27 mouse cellular contexts compared by ENCODE assay signal in genomic region chr9:21319503-21319902, GRCm38 (mm10). TPM values are rescaled to one million over a fixed set of nuclear protein-coding genes. Genes with fewer than 3 reads are reported as not detected.
DNase-seq lines count a peak whose midpoint lies in the region; ATAC-seq and TF ChIP-seq lines count a peak whose summit lies in the region.
"Had no signal": no experiment of that assay in that cellular context is flagged by ENCODE, and none has a peak within 500 bp of the region (broad histone marks: within the 10 kb centered on the region; RNA-seq: fewer than 3 reads in every experiment).

No protein-coding gene starts in this region.

- no peak for ATAC-seq in intestine, postnatal 0 days
- no peak for ATAC-seq in intestine, embryonic 16.5 days
- no peak for ATAC-seq in lung, postnatal 0 days
- ATAC-seq in stomach, postnatal 0 days (ENCODE audit: low FRiP score, low TSS enrichment), result no peak
- ATAC-seq: activated CD4-positive, CD25-positive, alpha-beta regulatory T cell, adult 4 months had no signal

- H3K27me3 ChIP-seq in intestine, postnatal 0 days (replicated peaks; ENCODE audit: control insufficient read depth, insufficient read depth, low read length), result no peaks in the 10 kb centered on the region
- no peaks in the 10 kb centered on the region for H3K27me3 ChIP-seq in intestine, embryonic 16.5 days (replicated peaks; ENCODE audit: control insufficient read depth, insufficient read depth, low read length)
- no peaks in the 10 kb centered on the region for H3K27me3 ChIP-seq in lung, postnatal 0 days (replicated peaks; ENCODE audit: insufficient read depth, low read length)
- H3K27me3 ChIP-seq in stomach, postnatal 0 days (ENCODE audit: control insufficient read depth, insufficient read depth, low read length), result no peaks in the 10 kb centered on the region
- H3K27me3 ChIP-seq in limb, embryonic 10.5 days (ENCODE audit: low read depth, poor library complexity, severe bottlenecking), result no peaks in the 10 kb centered on the region
- H3K27me3 ChIP-seq: embryonic facial prominence, embryonic 15.5 days; heart, embryonic 12.5 days; hindbrain, embryonic 15.5 days; intestine, embryonic 15.5 days; megakaryocyte, embryonic 14.5 days; midbrain, embryonic 13.5 days had no signal

- no peaks in the 10 kb centered on the region for H3K4me1 ChIP-seq in intestine, postnatal 0 days (replicated peaks; ENCODE audit: control insufficient read depth, insufficient read depth, low read length)
- peaks cover 13% of the 10 kb centered on the region for H3K4me1 ChIP-seq in intestine, embryonic 16.5 days (ENCODE audit: control insufficient read depth, insufficient read depth, low read length)
- peaks cover 3% of the 10 kb centered on the region; the same call in 1 of the 2 replicates for H3K4me1 ChIP-seq in lung, postnatal 0 days (ENCODE audit: insufficient read depth, low read depth, low read length)
- H3K4me1 ChIP-seq in lung, adult 2 months (ENCODE audit: control insufficient read depth, insufficient read depth, low read length), result peaks cover 5% of the 10 kb centered on the region
- H3K4me1 ChIP-seq in stomach, postnatal 0 days (replicated peaks; ENCODE audit: control insufficient read depth, insufficient read depth), result no peaks in the 10 kb centered on the region
- peaks cover 24% of the 10 kb centered on the region for H3K4me1 ChIP-seq in limb, embryonic 10.5 days

- no peak for DNase-seq in lung, postnatal 0 days (ENCODE audit: low spot score)
- DNase-seq in lung, adult 2 months, result no peak
- DNase-seq in NIH3T3 (ENCODE audit: low read depth), result peak; percentile 19
- no peak for DNase-seq in stomach, postnatal 0 days (ENCODE audit: low spot score)
- DNase-seq in limb, embryonic 10.5 days (ENCODE audit: low spot score), result no peak
- DNase-seq: adrenal gland, adult 2 months; B cell, adult 2 months; cerebellum, adult 2 months; cerebellum, postnatal 25 days; gastrocnemius, postnatal 36 days; heart, adult 18-20 months; kidney, adult 9 months; kidney, postnatal 25 days; lung, postnatal 4 days; thymus, postnatal 25 days had no signal

- no peak overlapping the region for H3K27ac ChIP-seq in intestine, postnatal 0 days (ENCODE audit: low read depth, low read length)
- no peak overlapping the region for H3K27ac ChIP-seq in intestine, embryonic 16.5 days (ENCODE audit: low read length)
- no peak overlapping the region for H3K27ac ChIP-seq in lung, postnatal 0 days (ENCODE audit: low read length)
- H3K27ac ChIP-seq in stomach, postnatal 0 days (replicated peaks), result no peak overlapping the region
- no peak overlapping the region for H3K27ac ChIP-seq in limb, embryonic 10.5 days
- H3K27ac ChIP-seq: forebrain, embryonic 12.5 days; hindbrain, embryonic 15.5 days; intestine, embryonic 15.5 days; midbrain, embryonic 13.5 days had no signal

- H3K9ac ChIP-seq in intestine, postnatal 0 days (ENCODE audit: low read depth, low read length), result no peak overlapping the region
- no peak overlapping the region for H3K9ac ChIP-seq in intestine, embryonic 16.5 days (ENCODE audit: low read depth, low read length)
- H3K9ac ChIP-seq in lung, postnatal 0 days (replicated peaks; ENCODE audit: low read depth), result no peak overlapping the region
- H3K9ac ChIP-seq in stomach, postnatal 0 days (ENCODE audit: low read length), result no peak overlapping the region
- H3K9ac ChIP-seq: embryonic facial prominence, embryonic 15.5 days; forebrain, embryonic 12.5 days; heart, embryonic 12.5 days; hindbrain, embryonic 15.5 days; intestine, embryonic 15.5 days; midbrain, embryonic 13.5 days had no signal

- H3K4me3 ChIP-seq in intestine, postnatal 0 days (ENCODE audit: low read depth, low read length), result no peak overlapping the region
- H3K4me3 ChIP-seq in intestine, embryonic 16.5 days (ENCODE audit: low read length), result no peak overlapping the region
- H3K4me3 ChIP-seq in lung, postnatal 0 days (ENCODE audit: low read depth, low read length), result no peak overlapping the region
- H3K4me3 ChIP-seq in lung, adult 2 months (replicated peaks; ENCODE audit: extremely low read depth, low read depth, low read length), result no peak overlapping the region
- H3K4me3 ChIP-seq in stomach, postnatal 0 days (ENCODE audit: low read depth, low read length), result no peak overlapping the region
- H3K4me3 ChIP-seq in limb, embryonic 10.5 days, result no peak overlapping the region

- no peaks in the 10 kb centered on the region for H3K9me3 ChIP-seq in intestine, postnatal 0 days (ENCODE audit: control insufficient read depth)
- no peaks in the 10 kb centered on the region for H3K9me3 ChIP-seq in intestine, embryonic 16.5 days (ENCODE audit: control insufficient read depth, low read length)
- H3K9me3 ChIP-seq in lung, postnatal 0 days (ENCODE audit: low read length), result no peaks in the 10 kb centered on the region
- H3K9me3 ChIP-seq in stomach, postnatal 0 days (ENCODE audit: control insufficient read depth, low read length), result no peaks in the 10 kb centered on the region
- H3K9me3 ChIP-seq in limb, embryonic 10.5 days (replicated peaks), result no peaks in the 10 kb centered on the region
- H3K9me3 ChIP-seq: embryonic facial prominence, embryonic 10.5 days; embryonic facial prominence, embryonic 15.5 days; forebrain, embryonic 12.5 days; heart, embryonic 12.5 days; hindbrain, embryonic 15.5 days; intestine, embryonic 15.5 days; megakaryocyte, embryonic 14.5 days; midbrain, embryonic 13.5 days had no signal

- no peak overlapping the region for H3K4me2 ChIP-seq in intestine, postnatal 0 days (replicated peaks; ENCODE audit: low read depth)
- no peak overlapping the region for H3K4me2 ChIP-seq in intestine, embryonic 16.5 days (ENCODE audit: low read depth, low read length)
- H3K4me2 ChIP-seq in lung, postnatal 0 days (replicated peaks; ENCODE audit: low read depth, low read length), result no peak overlapping the region
- H3K4me2 ChIP-seq in stomach, postnatal 0 days (replicated peaks; ENCODE audit: low read depth), result no peak overlapping the region

- TF ChIP-seq CTCF in intestine, postnatal 0 days (IDR thresholded peaks at IDR 0.05; ENCODE audit: low read depth), result peak; percentile 31
- TF ChIP-seq CTCF in lung, postnatal 0 days (IDR thresholded peaks at IDR 0.05), result peak; percentile 34
- no peak for TF ChIP-seq CTCF in lung, adult 2 months (IDR thresholded peaks at IDR 0.05; ENCODE audit: insufficient read depth, low read length)
- peak; percentile 34 for TF ChIP-seq CTCF in stomach, postnatal 0 days (IDR thresholded peaks at IDR 0.05; ENCODE audit: low read depth)

- TF ChIP-seq EP300 in lung, postnatal 0 days (IDR thresholded peaks at IDR 0.05), result no peak
- no peak for TF ChIP-seq EP300 in stomach, postnatal 0 days (optimal IDR thresholded peaks at IDR 0.05)

- WGBS in intestine, postnatal 0 days, result 91% methylated on average over 4 of the region's 4 CpGs
- 93% methylated on average over 4 of the region's 4 CpGs for WGBS in intestine, embryonic 16.5 days
- WGBS in lung, postnatal 0 days, result 94% methylated on average over 4 of the region's 4 CpGs
- 96% methylated on average over 4 of the region's 4 CpGs for WGBS in lung, adult 2 months
- WGBS in stomach, postnatal 0 days, result 91% methylated on average over 4 of the region's 4 CpGs
- WGBS in limb, embryonic 10.5 days, result 88% methylated on average over 4 of the region's 4 CpGs

- H3K36me3 ChIP-seq in intestine, postnatal 0 days (ENCODE audit: control insufficient read depth, insufficient read depth), result no peaks in the 10 kb centered on the region
- H3K36me3 ChIP-seq in intestine, embryonic 16.5 days (ENCODE audit: control insufficient read depth, insufficient read depth, low read length), result no peaks in the 10 kb centered on the region
- no peaks in the 10 kb centered on the region for H3K36me3 ChIP-seq in lung, postnatal 0 days (ENCODE audit: insufficient read depth, low read length)
- H3K36me3 ChIP-seq in stomach, postnatal 0 days (ENCODE audit: control insufficient read depth, insufficient read depth, low read length), result no peaks in the 10 kb centered on the region
- peaks cover 5% of the 10 kb centered on the region for H3K36me3 ChIP-seq in limb, embryonic 10.5 days
- H3K36me3 ChIP-seq: embryonic facial prominence, embryonic 15.5 days; forebrain, embryonic 12.5 days; hindbrain, embryonic 15.5 days; intestine, embryonic 15.5 days had no signal

- no peak for TF ChIP-seq POLR2A in lung, adult 2 months (IDR thresholded peaks at IDR 0.05; ENCODE audit: borderline replicate concordance, extremely low read depth, low read depth, low read length)

RNA-seq across cellular contexts. Expression of gene Slc44a2, which starts 1.0 kb away (rescaled TPM):
- 13.3 and 13.8 TPM in 2 replicates for polyA plus RNA-seq in intestine, postnatal 0 days (2015; fragmentation: Nextera tagmentation; extraction: Ambion mirVana)
- 44.6 and 50.2 TPM in 2 replicates for polyA plus RNA-seq in intestine, embryonic 16.5 days (2015; fragmentation: Nextera tagmentation; extraction: Ambion mirVana)
- 155 and 165 TPM in 2 replicates for polyA plus RNA-seq in lung, postnatal 0 days (2015; fragmentation: Nextera tagmentation; extraction: Ambion mirVana)
- polyA plus RNA-seq in lung, adult 2 months (2012; rRNA removed), result 192 and 271 TPM in 2 replicates
- 55.2 and 62.6 TPM in 2 replicates for polyA plus RNA-seq in stomach, postnatal 0 days (2015; fragmentation: Nextera tagmentation; extraction: Ambion mirVana)
- polyA plus RNA-seq in limb, embryonic 10.5 days (2016; fragmentation: Nextera tagmentation; extraction: Ambion mirVana), result 68.5 and 81.1 TPM in 2 replicates

RNA-seq across cellular contexts. Expression of gene Ap1m2, which starts 7.4 kb away (rescaled TPM):
- polyA plus RNA-seq in intestine, postnatal 0 days (2015; fragmentation: Nextera tagmentation; extraction: Ambion mirVana), result 192 and 208 TPM in 2 replicates
- 158 and 172 TPM in 2 replicates for polyA plus RNA-seq in intestine, embryonic 16.5 days (2015; fragmentation: Nextera tagmentation; extraction: Ambion mirVana)
- 35.9 and 36.4 TPM in 2 replicates for polyA plus RNA-seq in lung, postnatal 0 days (2015; fragmentation: Nextera tagmentation; extraction: Ambion mirVana)
- polyA plus RNA-seq in lung, adult 2 months (2012; rRNA removed), result 21.4 and 33.9 TPM in 2 replicates
- 84.9 and 90.6 TPM in 2 replicates for polyA plus RNA-seq in stomach, postnatal 0 days (2015; fragmentation: Nextera tagmentation; extraction: Ambion mirVana)
- 7.8 and 8.6 TPM in 2 replicates for polyA plus RNA-seq in limb, embryonic 10.5 days (2016; fragmentation: Nextera tagmentation; extraction: Ambion mirVana)
- polyA plus RNA-seq: adrenal gland, adult 2 months; heart, postnatal 0 days had no signal

RNA-seq across cellular contexts. Expression of gene Cdkn2d, which starts 28.3 kb away (rescaled TPM):
- 24.1 and 25.8 TPM in 2 replicates for polyA plus RNA-seq in intestine, postnatal 0 days (2015; fragmentation: Nextera tagmentation; extraction: Ambion mirVana)
- 40.2 and 42.5 TPM in 2 replicates for polyA plus RNA-seq in intestine, embryonic 16.5 days (2015; fragmentation: Nextera tagmentation; extraction: Ambion mirVana)
- 33.9 and 34.9 TPM in 2 replicates for polyA plus RNA-seq in lung, postnatal 0 days (2015; fragmentation: Nextera tagmentation; extraction: Ambion mirVana)
- 33.5 and 34.7 TPM in 2 replicates for polyA plus RNA-seq in lung, adult 2 months (2012; rRNA removed)
- polyA plus RNA-seq in stomach, postnatal 0 days (2015; fragmentation: Nextera tagmentation; extraction: Ambion mirVana), result 23.1 and 28.0 TPM in 2 replicates
- polyA plus RNA-seq in limb, embryonic 10.5 days (2016; fragmentation: Nextera tagmentation; extraction: Ambion mirVana), result 32.7 and 38.0 TPM in 2 replicates

RNA-seq across cellular contexts. Expression of gene Kri1, which starts 31.7 kb away (rescaled TPM):
- polyA plus RNA-seq in intestine, postnatal 0 days (2015; fragmentation: Nextera tagmentation; extraction: Ambion mirVana), result 7.0 and 7.2 TPM in 2 replicates
- polyA plus RNA-seq in intestine, embryonic 16.5 days (2015; fragmentation: Nextera tagmentation; extraction: Ambion mirVana), result 12.3 and 13.2 TPM in 2 replicates
- 8.9 and 11.9 TPM in 2 replicates for polyA plus RNA-seq in lung, postnatal 0 days (2015; fragmentation: Nextera tagmentation; extraction: Ambion mirVana)
- polyA plus RNA-seq in lung, adult 2 months (2012; rRNA removed), result 16.9 and 21.5 TPM in 2 replicates
- polyA plus RNA-seq in stomach, postnatal 0 days (2015; fragmentation: Nextera tagmentation; extraction: Ambion mirVana), result 6.7 and 7.9 TPM in 2 replicates
- 18.9 and 19.1 TPM in 2 replicates for polyA plus RNA-seq in limb, embryonic 10.5 days (2016; fragmentation: Nextera tagmentation; extraction: Ambion mirVana)

RNA-seq across cellular contexts. Expression of gene Ilf3, which starts 48.2 kb away (rescaled TPM):
- 41.0 and 42.8 TPM in 2 replicates for polyA plus RNA-seq in intestine, postnatal 0 days (2015; fragmentation: Nextera tagmentation; extraction: Ambion mirVana)
- polyA plus RNA-seq in intestine, embryonic 16.5 days (2015; fragmentation: Nextera tagmentation; extraction: Ambion mirVana), result 119 and 127 TPM in 2 replicates
- polyA plus RNA-seq in lung, postnatal 0 days (2015; fragmentation: Nextera tagmentation; extraction: Ambion mirVana), result 53.4 and 58.5 TPM in 2 replicates
- polyA plus RNA-seq in lung, adult 2 months (2012; rRNA removed), result 31.8 and 35.2 TPM in 2 replicates
- polyA plus RNA-seq in stomach, postnatal 0 days (2015; fragmentation: Nextera tagmentation; extraction: Ambion mirVana), result 41.4 and 45.2 TPM in 2 replicates
- polyA plus RNA-seq in limb, embryonic 10.5 days (2016; fragmentation: Nextera tagmentation; extraction: Ambion mirVana), result 320 and 362 TPM in 2 replicates
